Mouse (Mus musculus) myocyte (in vitro differentiated cells): ENCODE measurements around the gene Plcg2. TPM values are rescaled to one million over a fixed set of nuclear protein-coding genes. Genes with fewer than 3 reads are reported as not detected.

Experiments used
- H3K27me3 ChIP-seq: one replicate; pipeline ENCODE4 v1.6.1; 2011; ENCODE audit not compliant: control insufficient read depth, insufficient read depth, insufficient read length
- H3K36me3 ChIP-seq: one replicate; pipeline ENCODE4 v1.6.1; 2011; ENCODE audit not compliant: control insufficient read depth, insufficient read depth
- H3K4me2 ChIP-seq: one replicate; pipeline ENCODE4 v1.6.1; 2011; ENCODE audit warnings: low read depth, control low read depth
- H3K4me3 ChIP-seq: one replicate; pipeline ENCODE4 v1.5.1; 2011; ENCODE audit warnings: mild to moderate bottlenecking, control low read depth, moderate library complexity
- H3K79me2 ChIP-seq: one replicate; pipeline ENCODE4 v1.6.1; 2011; ENCODE audit not compliant: control insufficient read depth, insufficient read depth
- H3ac ChIP-seq: one replicate; pipeline ENCODE4 v1.6.1; 2011; ENCODE audit not compliant: control insufficient read depth, insufficient read length
- CEBPB ChIP-seq: IDR thresholded peaks from 2 replicates; pipeline ENCODE4 v1.6.1; 2011; ENCODE audit warnings: mild to moderate bottlenecking, moderate library complexity; ENCODE audit not compliant: poor library complexity, insufficient read depth, severe bottlenecking
- E2F4 ChIP-seq: IDR thresholded peaks from one replicate; pipeline ENCODE4 v1.6.1; 2011; ENCODE audit warnings: mild to moderate bottlenecking, control low read depth, moderate library complexity; ENCODE audit not compliant: insufficient read depth
- MAX ChIP-seq: IDR thresholded peaks from one replicate; pipeline ENCODE4 v1.6.1; 2011; ENCODE audit warnings: low read depth, mild to moderate bottlenecking, control low read depth
- MYOD1 ChIP-seq, 3 experiments: IDR thresholded peaks; one replicate each; pipeline ENCODE4 v1.6.1; 2011; ENCODE audit warnings: control low read depth in 2 of 3, low read depth in 2 of 3, mild to moderate bottlenecking in 2 of 3, moderate library complexity in 1 of 3; ENCODE audit not compliant: insufficient read length in 2 of 3, control insufficient read depth in 1 of 3
- MYOG ChIP-seq, 3 experiments: IDR thresholded peaks; one replicate each; pipeline ENCODE4 v1.6.1; 2011; ENCODE audit warnings: control low read depth in 2 of 3, low read depth in 2 of 3, mild to moderate bottlenecking in 2 of 3; ENCODE audit not compliant: insufficient read length in 2 of 3, control insufficient read depth in 1 of 3, insufficient read depth in 1 of 3
- POLR2A ChIP-seq: IDR thresholded peaks from one replicate; pipeline ENCODE4 v1.6.1; 2011; ENCODE audit warnings: low read depth, mild to moderate bottlenecking, control low read depth, moderate library complexity; ENCODE audit not compliant: insufficient read length
- POLR2AphosphoS2 ChIP-seq: IDR thresholded peaks from one replicate; pipeline ENCODE4 v1.6.1; 2011; ENCODE audit warnings: low read depth, control low read depth; ENCODE audit not compliant: insufficient read length
- REST ChIP-seq: IDR thresholded peaks from one replicate; pipeline ENCODE4 v1.6.1; 2011; ENCODE audit warnings: mild to moderate bottlenecking, control low read depth, moderate library complexity; ENCODE audit not compliant: insufficient read depth, insufficient read length
- SRF ChIP-seq: IDR thresholded peaks from one replicate; pipeline ENCODE4 v1.6.1; 2011; ENCODE audit warnings: low read depth; ENCODE audit not compliant: control insufficient read depth, insufficient read length
- TCF12 ChIP-seq: IDR thresholded peaks from one replicate; pipeline ENCODE4 v1.6.1; 2011; ENCODE audit warnings: mild to moderate bottlenecking, control low read depth; ENCODE audit not compliant: poor library complexity, insufficient read depth, severe bottlenecking
- TCF3 ChIP-seq: IDR thresholded peaks from one replicate; pipeline ENCODE4 v1.6.1; 2011; ENCODE audit warnings: low read depth, control low read depth; ENCODE audit not compliant: insufficient read length
- USF1 ChIP-seq: IDR thresholded peaks from one replicate; pipeline ENCODE4 v1.6.1; 2011; ENCODE audit warnings: low read depth, mild to moderate bottlenecking, control low read depth, moderate library complexity
- polyA plus RNA-seq: library from polyadenylated mRNA; unstranded; fragments of >200 nt; fragmentation: generic; extraction: Trizol; gene quantifications from one replicate; pipeline ENCODE4 v1.2.1, GENCODE M21; 2012; ENCODE audit warnings: missing spikeins

Plcg2 gene
- polyA plus RNA-seq, 1 experiment, result 0.29 TPM

DNA sequence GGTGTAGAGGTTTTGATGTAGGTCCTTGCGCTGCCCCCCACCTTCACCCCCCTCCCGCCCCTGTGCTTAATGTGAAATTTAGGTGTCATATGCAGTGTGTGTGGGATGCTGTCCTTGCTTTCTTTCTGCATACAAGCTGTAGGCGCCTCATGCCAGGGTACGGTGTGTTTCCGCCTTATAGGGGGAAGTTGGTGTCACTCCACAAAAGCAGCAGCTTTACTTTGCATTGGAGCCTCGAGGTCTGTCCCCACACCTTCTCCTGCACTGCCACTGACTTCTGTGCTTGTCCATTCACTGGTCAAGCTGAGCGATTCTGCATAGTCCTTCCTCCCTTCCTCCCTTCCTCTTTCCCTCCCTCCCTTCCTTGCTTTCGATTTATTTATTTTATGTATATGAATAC, 9.6 kb downstream of the Plcg2 start:
- TF ChIP-seq POLR2AphosphoS2 (no peak), TCF3 (no peak), E2F4 (no peak), MAX (no peak), SRF (no peak), MYOG (IDR thresholded peaks at IDR 0.05; ENCODE audit: control insufficient read depth in 1 of 3, insufficient read depth in 1 of 3, insufficient read length in 2 of 3, low read depth in 2 of 3) (no peak), TCF12 (no peak), POLR2A (no peak), MYOD1 (IDR thresholded peaks at IDR 0.05; ENCODE audit: control insufficient read depth in 1 of 3, insufficient read length in 2 of 3, low read depth in 2 of 3) (no peak), CEBPB (no peak), USF1 (no peak), REST (no peak)
- H3K4me3 ChIP-seq, result no peak overlapping the region
- H3K27me3 ChIP-seq, result peaks cover 5% of the 10 kb centered on the region
- H3K36me3 ChIP-seq, result no peaks in the 10 kb centered on the region
- H3K79me2 ChIP-seq, result no peaks in the 10 kb centered on the region
- H3ac ChIP-seq, result no peak overlapping the region
- H3K4me2 ChIP-seq, result no peak overlapping the region

- TF ChIP-seq TCF3 (no peak), CEBPB (no peak), REST (no peak)
- H3K36me3 ChIP-seq, result no peaks in the 10 kb centered on the region
- H3K27me3 ChIP-seq, result no peaks in the 10 kb centered on the region
- H3K4me2 ChIP-seq, result no peak overlapping the region
- no peak overlapping the region for H3ac ChIP-seq
- H3K4me3 ChIP-seq, result no peak overlapping the region
- no peaks in the 10 kb centered on the region for H3K79me2 ChIP-seq
Observed at GRCm38 (mm10) chr8:117516876-117517565, 18.9 kb downstream of the Plcg2 start.

DNA sequence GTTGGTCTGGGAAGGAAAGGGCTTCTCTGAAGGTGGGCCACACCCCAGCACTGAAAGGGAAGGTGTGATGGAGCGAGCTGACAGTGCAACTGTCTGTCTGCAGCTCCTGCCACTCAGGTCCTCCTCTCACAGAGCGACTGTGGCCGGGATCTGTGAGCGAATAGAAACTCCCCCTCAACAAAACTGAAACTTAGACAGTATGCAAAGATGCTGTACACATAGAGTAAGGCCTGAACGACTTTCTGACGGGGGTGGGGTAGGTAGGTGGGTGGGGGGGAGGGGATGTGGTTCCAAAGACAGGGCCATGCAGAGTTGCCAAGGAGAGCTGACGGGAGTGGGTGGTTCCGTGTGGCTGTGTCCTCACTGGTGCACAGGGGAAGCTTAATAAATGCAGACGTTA, 19.8 kb downstream of the Plcg2 start:
- no peaks in the 10 kb centered on the region for H3K79me2 ChIP-seq
- TF ChIP-seq POLR2A, result no peak
- TF ChIP-seq SRF, result no peak
- TF ChIP-seq CEBPB, result no peak
- TF ChIP-seq MYOD1 (IDR thresholded peaks at IDR 0.05; ENCODE audit: control insufficient read depth in 1 of 3, insufficient read length in 2 of 3, low read depth in 2 of 3), result no peak
- no peak for TF ChIP-seq MAX
- no peak for TF ChIP-seq REST
- TF ChIP-seq MYOG (IDR thresholded peaks at IDR 0.05; ENCODE audit: control insufficient read depth in 1 of 3, insufficient read depth in 1 of 3, insufficient read length in 2 of 3, low read depth in 2 of 3), result no peak
- no peak for TF ChIP-seq TCF3

DNA sequence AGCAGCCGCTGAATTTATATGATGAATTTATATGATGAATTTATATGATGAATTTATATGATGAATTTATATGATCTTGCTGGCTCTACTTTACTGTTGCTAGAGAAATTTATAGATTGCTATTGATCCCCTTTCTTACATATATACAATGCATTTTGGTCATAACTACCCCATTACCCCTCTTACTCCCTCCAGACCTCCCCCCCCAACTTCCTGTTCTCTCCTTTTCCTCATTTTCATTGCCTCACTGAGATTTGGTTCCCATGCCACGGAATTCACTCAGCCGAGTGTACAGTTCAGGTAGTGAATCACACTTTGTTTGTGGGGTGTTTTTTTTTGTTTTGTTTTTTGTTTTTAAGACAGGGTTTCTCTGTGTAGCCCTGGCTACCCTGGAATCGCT, 20.8 kb downstream of the Plcg2 start:
- Histone ChIP-seq H3K4me2 (no peak overlapping the region), H3K27me3 (no peaks in the 10 kb centered on the region), H3K79me2 (no peaks in the 10 kb centered on the region), H3K4me3 (no peak overlapping the region), H3K36me3 (no peaks in the 10 kb centered on the region), H3ac (no peak overlapping the region)
- TF ChIP-seq POLR2AphosphoS2 (no peak), E2F4 (no peak), TCF3 (no peak), CEBPB (no peak), SRF (no peak), POLR2A (no peak), TCF12 (no peak), USF1 (no peak)

More for the DNA sequence above, 19.8 kb downstream of the Plcg2 start:
- Histone ChIP-seq H3K36me3 (no peaks in the 10 kb centered on the region), H3K27me3 (no peaks in the 10 kb centered on the region), H3ac (no peak overlapping the region), H3K4me2 (no peak overlapping the region), H3K4me3 (no peak overlapping the region)

GRCm38 (mm10) chr8:117526185-117526584, 28.1 kb downstream of the Plcg2 start:
- Histone ChIP-seq H3ac (no peak overlapping the region), H3K27me3 (peaks cover 23% of the 10 kb centered on the region), H3K36me3 (no peaks in the 10 kb centered on the region), H3K79me2 (no peaks in the 10 kb centered on the region), H3K4me2 (no peak overlapping the region), H3K4me3 (no peak overlapping the region)
- TF ChIP-seq CEBPB, result no peak
- TF ChIP-seq REST, result no peak
- TF ChIP-seq MAX, result no peak
- TF ChIP-seq USF1, result no peak
- TF ChIP-seq E2F4, result no peak
- no peak for TF ChIP-seq TCF3
- TF ChIP-seq POLR2AphosphoS2, result no peak
- TF ChIP-seq TCF12, result no peak
- TF ChIP-seq POLR2A, result no peak
- no peak for TF ChIP-seq SRF
- no peak for TF ChIP-seq MYOD1 (IDR thresholded peaks at IDR 0.05; ENCODE audit: control insufficient read depth in 1 of 3, insufficient read length in 2 of 3, low read depth in 2 of 3)
- TF ChIP-seq MYOG (IDR thresholded peaks at IDR 0.05; ENCODE audit: control insufficient read depth in 1 of 3, insufficient read depth in 1 of 3, insufficient read length in 2 of 3, low read depth in 2 of 3), result no peak
